Mouse (Mus musculus) adrenal gland, postnatal 14 days (tissue): ENCODE measurements around the gene Psg29. TPM values are rescaled to one million over a fixed set of nuclear protein-coding genes. Genes with fewer than 3 reads are reported as not detected.
A peak's percentile ranks its signal among the peaks of the same experiment; 100 is the strongest.

ENCODE experiments used
- DNase-seq: peaks from one replicate; pipeline ENCODE4 v3.0.0; 2021; ENCODE audit warnings: mixed read lengths
- long read RNA-seq, 2 experiments: library from polyadenylated mRNA; stranded (forward); transcript quantifications; one replicate each; pipeline ENCODE4 v2.0.0; 2021
- total RNA-seq: library from RNA; stranded (reverse); gene quantifications from 2 replicates; pipeline ENCODE4 v1.2.3, GENCODE M21; 2021

Psg29 gene
- not detected in 2 replicates for total RNA-seq
- long read RNA-seq, experiment 1, result 0 reads
- long read RNA-seq, experiment 2, result 0 reads

DNA sequence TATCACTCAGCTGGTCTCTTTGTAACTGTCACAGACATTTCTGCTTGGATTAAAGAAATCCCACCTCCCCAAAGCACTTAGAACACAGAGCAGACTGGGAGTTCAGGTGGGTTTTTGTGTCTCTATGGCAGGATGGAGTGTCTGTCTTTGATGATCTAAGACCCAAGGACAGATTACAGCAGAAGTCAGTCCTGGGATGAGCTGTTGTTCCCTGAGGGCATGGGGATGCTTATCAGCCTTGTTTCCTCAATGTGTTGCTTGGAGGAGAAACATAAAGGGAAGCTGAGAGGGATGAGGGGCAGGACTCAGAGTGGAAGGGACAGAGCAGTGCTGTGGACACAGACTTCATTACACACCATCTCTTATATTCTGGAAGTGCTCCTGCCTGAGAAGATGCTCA, at the start of gene Psg29:
Psg29 (plus strand) TSS at position 301 of the 400 bp plus-strand sequence.
- DNase-seq, result no peak

DNA sequence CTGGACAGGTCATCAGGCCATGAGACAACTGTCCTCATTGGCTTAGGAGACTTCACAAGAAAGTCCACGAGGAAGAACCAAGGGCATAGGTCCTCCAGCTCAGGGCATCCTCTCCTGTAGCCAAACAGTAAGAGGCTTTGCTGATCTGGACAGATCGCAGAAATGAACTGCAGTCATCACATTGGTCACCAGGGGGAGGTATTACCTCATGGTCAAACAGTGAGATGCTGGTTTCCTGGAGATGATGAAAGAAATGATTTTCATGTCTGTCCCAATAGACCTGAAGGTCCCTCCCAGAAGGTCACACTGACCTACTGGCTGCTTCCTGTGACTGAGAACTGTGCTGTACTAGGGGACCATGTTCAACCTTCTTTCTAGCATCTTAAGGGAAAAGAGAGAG, 47.6 kb upstream of the Psg29 start:
- peak; percentile 73 for DNase-seq

GRCm38 (mm10) chr7:17156885-17157677, 46.2 kb upstream of the Psg29 start:
- no peak for DNase-seq

DNA sequence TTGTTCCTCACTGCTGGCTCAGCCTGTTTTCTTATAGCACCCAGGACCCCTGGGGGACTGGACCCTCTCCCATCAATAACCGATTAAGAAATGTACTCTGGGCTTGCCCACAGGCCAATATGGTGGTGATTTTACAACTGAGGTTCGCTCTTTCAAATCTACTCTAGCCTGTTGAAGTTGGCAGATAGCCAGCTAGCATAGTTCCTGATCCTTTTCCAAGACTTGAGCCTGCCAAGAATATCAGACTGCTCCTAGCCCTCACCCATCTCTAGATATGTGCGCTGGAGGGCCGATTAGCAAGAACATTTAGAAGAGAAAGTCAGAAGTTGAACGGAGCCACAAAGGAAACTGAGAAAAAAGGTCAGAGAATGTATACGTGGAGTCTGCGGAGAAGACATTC, 44.3 kb upstream of the Psg29 start:
- DNase-seq, result peak; percentile 8

DNA sequence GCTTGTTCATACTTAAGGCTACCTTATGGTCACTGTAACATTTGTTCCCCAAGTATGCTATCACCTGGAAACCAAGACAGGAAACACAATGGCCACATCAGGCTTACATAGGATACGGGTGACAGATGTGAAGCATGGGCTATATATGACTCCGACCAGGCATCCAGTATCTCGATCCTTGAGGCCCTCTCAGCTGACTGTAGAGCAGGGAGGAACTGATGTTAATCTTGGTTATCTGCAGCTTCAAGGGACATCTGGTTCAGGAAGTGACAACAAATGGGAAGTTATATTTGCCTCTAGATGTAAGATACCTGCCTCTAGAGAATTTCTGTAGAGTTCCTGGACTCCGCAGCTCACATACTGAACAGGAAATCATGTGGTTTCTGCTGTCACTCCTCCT, 31.4 kb upstream of the Psg29 start:
- no peak for DNase-seq

- no peak for DNase-seq
Observed at GRCm38 (mm10) chr7:17205530-17206184, 2.4 kb downstream of the Psg29 start.

Other genes starting within 250 kb of the Psg29 start
- gene Pnmal1, start 243.8 kb upstream of the Psg29 start, total RNA-seq, result 4.6 and 5.6 TPM in 2 replicates
- 1.3 and 1.6 TPM in 2 replicates for gene Gm42372, start 220.4 kb upstream of the Psg29 start, total RNA-seq
- gene Ccdc8, start 210.8 kb upstream of the Psg29 start, total RNA-seq, result 18.4 and 20.9 TPM in 2 replicates
- gene Ppp5c, start 175.6 kb upstream of the Psg29 start, total RNA-seq, result 90.9 and 93.2 TPM in 2 replicates
- 5.3 and 7.8 TPM in 2 replicates for gene Hif3a, start 141.1 kb upstream of the Psg29 start, total RNA-seq
- 0.23 and 0.33 TPM in 2 replicates for gene Psg16, start 129.4 kb upstream of the Psg29 start, total RNA-seq
- gene Ceacam3, start 53.2 kb upstream of the Psg29 start, total RNA-seq, result not detected in 2 replicates